Mouse (Mus musculus) embryonic facial prominence, embryonic 12.5 days (tissue): ENCODE measurements around the gene Entpd8. TPM values are rescaled to one million over a fixed set of nuclear protein-coding genes. Genes with fewer than 3 reads are reported as not detected.

Source experiments
- ATAC-seq: fragments of 200-750 bp; cut with Nextera tagmentation; 2 replicates; pipeline ENCODE4 v1.8.0; 2017; ENCODE audit not compliant: insufficient number of reproducible peaks, insufficient read depth, low FRiP score, low TSS enrichment
- H3K27ac ChIP-seq: fragments of 300-500 bp; sonication (generic); 2 replicates; pipeline ENCODE4 v1.5.1; 2016; ENCODE audit warnings: mild to moderate bottlenecking
- H3K27me3 ChIP-seq: fragments of 300-500 bp; sonication (generic); 2 replicates; pipeline ENCODE4 v1.6.1; 2016; ENCODE audit warnings: mild to moderate bottlenecking, moderate library complexity
- H3K36me3 ChIP-seq: fragments of 300-500 bp; sonication (generic); 2 replicates; pipeline ENCODE4 v1.6.1; 2016; ENCODE audit warnings: mild to moderate bottlenecking
- H3K4me1 ChIP-seq: fragments of 300-500 bp; sonication (generic); 2 replicates; pipeline ENCODE4 v1.6.1; 2016
- H3K4me2 ChIP-seq: fragments of 300-500 bp; sonication (generic); replicated peaks from 2 replicates; pipeline ENCODE4 v1.6.1; 2016; ENCODE audit warnings: mild to moderate bottlenecking, moderate library complexity
- H3K4me3 ChIP-seq: fragments of 300-500 bp; sonication (generic); 2 replicates; pipeline ENCODE4 v1.5.1; 2016; ENCODE audit warnings: mild to moderate bottlenecking
- H3K9ac ChIP-seq: fragments of 300-500 bp; sonication (generic); 2 replicates; pipeline ENCODE4 v1.6.1; 2016; ENCODE audit warnings: mild to moderate bottlenecking, moderate library complexity
- H3K9me3 ChIP-seq: fragments of 300-500 bp; sonication (generic); 2 replicates; pipeline ENCODE4 v1.6.1; 2016; ENCODE audit warnings: mild to moderate bottlenecking, moderate library complexity
- WGBS: fragments of 180-500 bp; shearing (Covaris S2); methylation state at CpG from one replicate; pipeline ENCODE4 v1.1.7; 2016; 5-methylcytosine and 5-hydroxymethylcytosine counted together
- polyA plus RNA-seq: library from polyadenylated mRNA; unstranded; fragments of >200 nt; fragmentation: Nextera tagmentation; extraction: Ambion mirVana; gene quantifications from 2 replicates; pipeline ENCODE4 v1.2.1, GENCODE M21; 2016

The Entpd8 gene
- polyA plus RNA-seq, 1 experiment from 2014 or later, result not detected

DNA sequence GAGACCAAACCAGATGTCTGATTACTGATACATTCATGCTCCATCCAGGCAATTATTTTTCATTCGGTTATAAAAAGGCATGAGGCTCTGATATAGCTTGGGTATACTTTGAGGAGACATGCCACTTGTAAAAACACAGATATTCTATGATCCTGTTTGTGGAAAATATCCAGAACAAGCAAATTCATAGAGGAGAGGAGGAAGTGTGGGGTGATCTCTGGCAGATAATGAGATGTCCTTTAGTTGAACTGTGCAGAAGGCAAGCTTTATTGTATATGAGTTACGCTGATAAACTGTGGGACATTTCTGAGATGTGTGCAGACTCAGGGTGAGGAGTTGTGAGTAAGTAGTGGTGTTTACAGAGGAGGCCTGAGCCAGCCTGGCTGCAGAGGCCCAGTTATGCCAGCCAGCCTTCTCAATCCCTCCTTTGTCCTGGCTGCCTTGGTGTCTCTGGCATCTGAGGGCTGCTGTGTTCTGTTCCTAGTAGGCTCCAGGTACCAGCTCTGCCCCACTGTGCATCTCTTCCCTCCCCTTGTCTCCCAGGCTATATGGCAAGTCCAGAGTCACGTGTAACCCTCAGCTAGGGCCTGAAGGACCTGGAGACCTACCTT is 18.0 kb downstream of the Entpd8 start:
- peaks cover 19% of the 10 kb centered on the region for H3K27me3 ChIP-seq
- H3K4me2 ChIP-seq, result no peak overlapping the region
- peaks cover 3% of the 10 kb centered on the region; the same call in 1 of the 2 replicates for H3K4me1 ChIP-seq
- 71% methylated on average over 3 of the region's 3 CpGs for WGBS
- no peak for ATAC-seq
- no peak overlapping the region for H3K27ac ChIP-seq
- no peak overlapping the region for H3K9ac ChIP-seq
- no peaks in the 10 kb centered on the region for H3K9me3 ChIP-seq
- no peak overlapping the region for H3K4me3 ChIP-seq
- H3K36me3 ChIP-seq, result no peaks in the 10 kb centered on the region

GRCm38 (mm10) chr2:25098956-25099355 is 18.9 kb downstream of the Entpd8 start:
- no peak overlapping the region for H3K27ac ChIP-seq
- peaks cover 18% of the 10 kb centered on the region for H3K27me3 ChIP-seq
- H3K4me1 ChIP-seq, result peaks cover 3% of the 10 kb centered on the region; the same call in 1 of the 2 replicates
- WGBS, result 53% methylated on average over 5 of the region's 5 CpGs
- ATAC-seq, result no peak
- no peaks in the 10 kb centered on the region for H3K9me3 ChIP-seq
- no peak overlapping the region for H3K4me3 ChIP-seq
- no peak overlapping the region for H3K9ac ChIP-seq
- no peak overlapping the region for H3K4me2 ChIP-seq
- H3K36me3 ChIP-seq, result no peaks in the 10 kb centered on the region

DNA sequence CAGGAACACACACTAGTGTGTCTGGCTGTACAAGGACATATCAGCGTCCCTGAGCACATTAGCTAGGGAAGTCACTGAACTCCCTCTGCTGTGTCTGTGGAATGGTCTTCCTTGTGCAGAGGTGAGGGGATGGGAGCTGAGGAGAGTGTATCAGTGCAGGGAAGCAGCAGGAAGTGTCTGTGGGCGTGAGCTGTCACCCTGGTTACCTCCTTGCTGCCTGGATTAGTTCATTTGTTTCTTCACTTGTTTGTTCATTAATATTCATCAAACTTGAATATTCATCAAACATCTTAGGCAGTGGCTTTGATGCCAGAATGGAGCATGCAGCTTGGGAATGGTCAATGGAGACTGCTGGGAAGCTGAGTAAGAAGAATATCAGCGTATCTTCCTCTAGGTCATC is 19.6 kb downstream of the Entpd8 start:
- no peak overlapping the region for H3K9ac ChIP-seq
- H3K27me3 ChIP-seq, result peaks cover 11% of the 10 kb centered on the region
- no peak overlapping the region for H3K4me2 ChIP-seq
- H3K36me3 ChIP-seq, result no peaks in the 10 kb centered on the region
- ATAC-seq, result no peak
- H3K4me1 ChIP-seq, result peaks cover 1% of the 10 kb centered on the region; the same call in 1 of the 2 replicates
- H3K4me3 ChIP-seq, result no peak overlapping the region
- 73% methylated on average over 3 of the region's 3 CpGs for WGBS
- H3K27ac ChIP-seq, result no peak overlapping the region
- H3K9me3 ChIP-seq, result no peaks in the 10 kb centered on the region

GRCm38 (mm10) chr2:25104122-25104521 is 24.0 kb downstream of the Entpd8 start:
- H3K4me3 ChIP-seq, result no peak overlapping the region
- ATAC-seq, result no peak
- H3K4me1 ChIP-seq, result no peaks in the 10 kb centered on the region
- H3K9me3 ChIP-seq, result no peaks in the 10 kb centered on the region
- H3K27me3 ChIP-seq, result no peaks in the 10 kb centered on the region
- no peak overlapping the region for H3K9ac ChIP-seq
- no peak overlapping the region for H3K4me2 ChIP-seq
- H3K36me3 ChIP-seq, result no peaks in the 10 kb centered on the region
- no peak overlapping the region for H3K27ac ChIP-seq
- 82% methylated on average over 2 of the region's 2 CpGs for WGBS

- ATAC-seq, result no peak
- H3K9me3 ChIP-seq, result no peaks in the 10 kb centered on the region
- no peaks in the 10 kb centered on the region for H3K27me3 ChIP-seq
- H3K4me3 ChIP-seq, result no peak overlapping the region
- WGBS, result 63% methylated on average over 3 of the region's 3 CpGs
- H3K36me3 ChIP-seq, result no peaks in the 10 kb centered on the region
- no peak overlapping the region for H3K27ac ChIP-seq
- H3K9ac ChIP-seq, result no peak overlapping the region
- no peaks in the 10 kb centered on the region for H3K4me1 ChIP-seq
- H3K4me2 ChIP-seq, result no peak overlapping the region
Observed at GRCm38 (mm10) chr2:25106045-25106444, 25.9 kb downstream of the Entpd8 start.

DNA sequence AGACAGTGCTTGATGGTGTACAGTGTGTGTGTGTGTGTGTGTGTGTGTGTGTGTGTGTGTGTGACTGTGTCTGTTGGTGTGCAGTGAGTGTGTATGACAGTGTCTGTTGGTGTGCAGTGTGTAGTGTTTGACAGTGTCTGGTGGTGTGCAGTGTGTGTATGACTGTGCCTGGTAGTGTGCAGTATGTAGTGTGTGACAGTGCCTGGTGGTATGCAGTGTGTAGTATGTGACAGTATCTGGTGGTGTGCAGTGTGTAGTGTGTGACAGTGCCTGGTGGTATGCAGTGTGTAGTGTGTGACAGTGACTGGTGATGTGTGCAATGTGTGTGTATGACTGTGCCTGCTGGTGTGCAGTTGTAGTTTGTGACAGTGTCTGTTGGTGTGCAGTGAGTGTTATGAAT is 29.4 kb downstream of the Entpd8 start:
- Histone ChIP-seq H3K4me3 (no peak overlapping the region), H3K27me3 (no peaks in the 10 kb centered on the region), H3K36me3 (no peaks in the 10 kb centered on the region), H3K9ac (no peak overlapping the region), H3K4me2 (no peak overlapping the region), H3K4me1 (no peaks in the 10 kb centered on the region), H3K27ac (no peak overlapping the region), H3K9me3 (no peaks in the 10 kb centered on the region)
- no peak for ATAC-seq

DNA sequence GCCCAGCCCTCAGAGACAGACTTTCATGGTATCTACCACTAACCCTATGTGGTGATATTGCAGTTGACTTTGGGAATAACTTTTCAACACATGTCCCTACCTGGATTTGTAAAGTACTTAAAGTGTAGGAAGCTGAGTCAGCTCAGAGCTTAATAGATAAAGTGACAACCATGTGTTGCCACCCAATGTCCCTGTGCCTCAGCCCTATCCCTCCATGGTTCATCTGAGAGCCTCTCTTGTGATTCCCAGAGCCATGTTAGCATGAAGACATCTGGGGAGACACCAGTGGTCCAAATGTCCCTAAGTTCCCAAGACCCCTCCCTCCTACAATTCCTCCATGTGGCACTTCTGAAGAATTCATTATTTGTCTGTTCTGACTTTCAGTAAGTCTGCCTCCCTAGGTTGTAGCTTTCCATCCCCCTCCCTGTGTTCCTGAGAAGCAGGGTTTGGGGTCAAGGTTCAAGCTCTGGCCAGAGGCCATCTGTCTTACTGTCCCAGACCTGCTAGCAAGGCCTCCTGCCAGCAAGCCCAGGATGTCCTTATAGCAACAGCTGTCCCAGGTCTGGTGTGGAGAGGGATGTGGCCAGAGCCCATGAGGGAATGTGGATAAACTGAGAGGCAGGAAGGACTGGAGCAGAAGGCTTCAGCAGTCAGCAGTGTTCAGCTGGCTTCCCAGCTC is 30.5 kb downstream of the Entpd8 start:
- Histone ChIP-seq H3K27me3 (no peaks in the 10 kb centered on the region), H3K36me3 (no peaks in the 10 kb centered on the region), H3K4me2 (no peak overlapping the region), H3K4me1 (peaks cover 3% of the 10 kb centered on the region; the same call in 1 of the 2 replicates), H3K4me3 (no peak overlapping the region), H3K9me3 (no peaks in the 10 kb centered on the region), H3K27ac (no peak overlapping the region), H3K9ac (no peak overlapping the region)
- no peak for ATAC-seq

- ATAC-seq, result no peak
- H3K27me3 ChIP-seq, result no peaks in the 10 kb centered on the region
- no peak overlapping the region for H3K4me3 ChIP-seq
- peaks cover 4% of the 10 kb centered on the region; the same call in 1 of the 2 replicates for H3K4me1 ChIP-seq
- H3K36me3 ChIP-seq, result no peaks in the 10 kb centered on the region
- H3K9me3 ChIP-seq, result no peaks in the 10 kb centered on the region
- H3K9ac ChIP-seq, result no peak overlapping the region
- 69% methylated on average over 9 of the region's 9 CpGs for WGBS
- no peak overlapping the region for H3K4me2 ChIP-seq
- no peak overlapping the region for H3K27ac ChIP-seq
Observed at GRCm38 (mm10) chr2:25111184-25111791, 31.2 kb downstream of the Entpd8 start.

- H3K4me2 ChIP-seq, result no peak overlapping the region
- H3K27me3 ChIP-seq, result no peaks in the 10 kb centered on the region
- peaks cover 4% of the 10 kb centered on the region; the same call in 1 of the 2 replicates for H3K4me1 ChIP-seq
- H3K27ac ChIP-seq, result no peak overlapping the region
- no peaks in the 10 kb centered on the region for H3K36me3 ChIP-seq
- 73% methylated on average over 2 of the region's 2 CpGs for WGBS
- H3K9ac ChIP-seq, result no peak overlapping the region
- H3K9me3 ChIP-seq, result no peaks in the 10 kb centered on the region
- no peak overlapping the region for H3K4me3 ChIP-seq
- no peak for ATAC-seq
Observed at GRCm38 (mm10) chr2:25114308-25114707, 34.2 kb downstream of the Entpd8 start.

GRCm38 (mm10) chr2:25115442-25115841 is 35.3 kb downstream of the Entpd8 start:
- Histone ChIP-seq H3K4me1 (peaks cover 4% of the 10 kb centered on the region; the same call in 1 of the 2 replicates), H3K36me3 (no peaks in the 10 kb centered on the region), H3K4me2 (no peak overlapping the region), H3K9me3 (no peaks in the 10 kb centered on the region), H3K4me3 (no peak overlapping the region), H3K27me3 (no peaks in the 10 kb centered on the region), H3K9ac (no peak overlapping the region), H3K27ac (no peak overlapping the region)
- 51% methylated on average over 2 of the region's 2 CpGs for WGBS
- ATAC-seq, result no peak

- Histone ChIP-seq H3K9me3 (no peaks in the 10 kb centered on the region), H3K4me3 (no peak overlapping the region), H3K36me3 (no peaks in the 10 kb centered on the region), H3K27ac (no peak overlapping the region), H3K27me3 (no peaks in the 10 kb centered on the region), H3K4me2 (no peak overlapping the region), H3K4me1 (no peaks in the 10 kb centered on the region), H3K9ac (no peak overlapping the region)
- WGBS, result 81% methylated on average over 7 of the region's 7 CpGs
- no peak for ATAC-seq
Observed at GRCm38 (mm10) chr2:25120963-25121362, 40.9 kb downstream of the Entpd8 start.

DNA sequence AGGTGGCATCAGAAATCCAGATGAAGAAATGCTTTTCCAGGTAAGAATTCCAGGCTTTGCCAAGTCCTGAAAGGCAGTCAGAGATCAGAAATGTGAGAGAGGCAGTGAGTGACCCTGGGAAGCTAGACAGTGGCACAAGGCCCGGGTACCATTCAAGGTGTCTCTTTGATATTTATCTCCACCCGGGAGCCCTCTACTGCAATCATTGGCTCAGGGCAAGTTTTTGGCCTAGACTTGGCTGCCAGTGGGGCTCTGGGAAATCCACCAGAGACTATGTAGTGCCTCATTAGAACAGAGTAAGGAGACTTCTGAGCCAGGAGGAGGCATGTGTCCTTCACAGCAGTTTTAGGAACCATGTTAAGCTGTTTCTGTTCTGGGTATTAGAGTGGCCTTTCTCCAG is 42.6 kb downstream of the Entpd8 start:
- WGBS, result 70% methylated on average over 2 of the region's 2 CpGs
- no peak overlapping the region for H3K27ac ChIP-seq
- no peak overlapping the region for H3K4me3 ChIP-seq

More for the DNA sequence above, 42.6 kb downstream of the Entpd8 start:
- Histone ChIP-seq H3K9ac (no peak overlapping the region), H3K27me3 (no peaks in the 10 kb centered on the region), H3K36me3 (no peaks in the 10 kb centered on the region), H3K4me2 (no peak overlapping the region), H3K9me3 (no peaks in the 10 kb centered on the region), H3K4me1 (peaks cover 7% of the 10 kb centered on the region)
- no peak for ATAC-seq
